Mouse (Mus musculus): ENCODE measurements at regions not wholly inside any gene's neighbourhood (a gene's known extent, or its start where the extent isn't known, plus 50 kb on each side); places are given as distances from the start of the nearest gene placed in this dataset.
"Not testable (repeated sequence)": the region's sequence is repeated elsewhere in the genome, so short reads cannot be mapped to it uniquely, and the experiment has no call there.

DNA sequence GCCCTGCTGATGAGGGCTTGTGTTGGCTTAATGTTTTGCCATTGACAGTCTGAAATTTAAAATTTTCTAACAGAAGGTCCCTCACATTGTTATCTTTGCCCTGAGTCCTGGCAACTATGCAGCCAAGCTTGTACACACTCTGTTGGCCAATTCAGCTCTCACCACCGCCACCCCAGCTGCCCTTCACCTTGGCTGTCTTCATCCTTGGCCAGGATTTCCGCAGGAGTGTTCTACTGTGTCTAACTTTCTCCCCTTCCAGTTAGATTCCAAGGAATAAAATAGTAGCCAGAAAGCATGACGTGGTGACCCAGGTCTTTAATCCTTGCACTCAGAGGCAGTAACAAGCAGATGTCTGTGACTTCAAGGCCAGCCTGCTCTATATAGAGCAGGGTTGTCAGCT lies 87.4 kb downstream of the 1700129C05Rik start:
- WGBS: 88% methylated on average over 3 of the region's 3 CpGs
- no peak for TF ChIP-seq POLR2A (IDR thresholded peaks at IDR 0.05; ENCODE audit: low read depth, low read length)
- no peak for TF ChIP-seq CTCF (IDR thresholded peaks at IDR 0.05; ENCODE audit: extremely low read depth, insufficient read depth, insufficient read length, insufficient replicate concordance)
- Histone ChIP-seq H3K4me1 (ENCODE audit: control insufficient read depth, insufficient read depth, insufficient read length) (no peaks in the 10 kb centered on the region), H3K36me3 (ENCODE audit: control insufficient read depth, insufficient read depth, low read length) (no peaks in the 10 kb centered on the region), H3K27ac (ENCODE audit: insufficient read depth, low read length) (no peak overlapping the region), H3K27me3 (ENCODE audit: control insufficient read depth, insufficient read depth, low read length) (no peaks in the 10 kb centered on the region), H3K4me3 (ENCODE audit: extremely low read depth, insufficient read depth, insufficient read length) (no peak overlapping the region)
- DNase-seq (ENCODE audit: low read depth in 1 of 2, low spot score in 2 of 2): no peak

DNA sequence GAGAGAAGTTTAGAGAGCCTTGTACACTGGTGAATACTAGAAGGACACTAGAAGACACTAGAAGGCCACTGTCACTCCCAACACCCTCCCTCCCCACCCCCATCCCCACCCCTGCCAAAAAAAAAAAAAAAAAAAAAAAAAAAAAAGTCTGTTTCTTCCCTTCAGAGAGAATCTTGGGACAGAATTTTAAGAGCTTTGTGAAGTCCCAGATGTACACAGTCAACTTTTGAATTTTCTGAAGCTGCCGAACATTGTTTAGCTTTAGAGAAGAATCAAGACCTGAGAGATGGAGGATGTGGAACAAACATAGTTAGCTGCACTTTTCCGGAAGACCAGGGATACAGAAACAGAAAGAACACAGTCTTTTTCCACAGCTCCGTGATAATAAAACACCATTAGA lies 90.3 kb downstream of the 1700129C05Rik start:
- Histone ChIP-seq H3K4me3 (ENCODE audit: extremely low read depth, insufficient read depth, insufficient read length) (no peak overlapping the region), H3K36me3 (ENCODE audit: control insufficient read depth, insufficient read depth, low read length) (no peaks in the 10 kb centered on the region), H3K4me1 (ENCODE audit: control insufficient read depth, insufficient read depth, insufficient read length) (no peaks in the 10 kb centered on the region), H3K27ac (ENCODE audit: insufficient read depth, low read length) (no peak overlapping the region), H3K27me3 (ENCODE audit: control insufficient read depth, insufficient read depth, low read length) (no peaks in the 10 kb centered on the region)
- DNase-seq (ENCODE audit: low read depth in 1 of 2, low spot score in 2 of 2): no peak
- 87% methylated on average over 3 of the region's 3 CpGs for WGBS
- TF ChIP-seq POLR2A (IDR thresholded peaks at IDR 0.05; ENCODE audit: low read depth, low read length) (no peak), CTCF (IDR thresholded peaks at IDR 0.05; ENCODE audit: extremely low read depth, insufficient read depth, insufficient read length, insufficient replicate concordance) (no peak)

DNA sequence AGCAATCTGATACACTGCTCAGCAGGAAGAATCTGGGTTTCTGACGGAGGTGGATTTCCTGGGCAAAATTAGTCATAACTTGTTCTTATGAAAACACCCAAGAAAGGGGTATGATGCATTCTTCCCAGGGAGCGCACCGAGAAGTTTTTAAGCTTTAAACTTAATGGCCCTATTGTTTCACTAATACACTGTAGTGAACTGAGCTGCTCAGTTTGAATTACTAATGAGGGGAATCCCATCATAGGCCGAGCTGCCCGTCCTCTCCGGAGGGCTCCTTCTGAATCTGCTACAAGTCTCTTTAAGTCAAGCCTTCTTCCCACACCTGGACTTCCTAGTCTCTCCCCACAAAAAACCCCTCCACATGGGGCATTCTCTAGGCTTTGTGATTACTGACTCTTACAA lies 91.2 kb downstream of the 1700129C05Rik start:
- Histone ChIP-seq H3K4me1 (ENCODE audit: control insufficient read depth, insufficient read depth, insufficient read length) (no peaks in the 10 kb centered on the region), H3K36me3 (ENCODE audit: control insufficient read depth, insufficient read depth, low read length) (no peaks in the 10 kb centered on the region), H3K4me3 (ENCODE audit: extremely low read depth, insufficient read depth, insufficient read length) (no peak overlapping the region), H3K27me3 (ENCODE audit: control insufficient read depth, insufficient read depth, low read length) (no peaks in the 10 kb centered on the region), H3K27ac (ENCODE audit: insufficient read depth, low read length) (no peak overlapping the region)
- TF ChIP-seq CTCF (IDR thresholded peaks at IDR 0.05; ENCODE audit: extremely low read depth, insufficient read depth, insufficient read length, insufficient replicate concordance): no peak
- WGBS: 58% methylated on average over 6 of the region's 6 CpGs
- no peak for DNase-seq (ENCODE audit: low read depth in 1 of 2, low spot score in 2 of 2)

DNA sequence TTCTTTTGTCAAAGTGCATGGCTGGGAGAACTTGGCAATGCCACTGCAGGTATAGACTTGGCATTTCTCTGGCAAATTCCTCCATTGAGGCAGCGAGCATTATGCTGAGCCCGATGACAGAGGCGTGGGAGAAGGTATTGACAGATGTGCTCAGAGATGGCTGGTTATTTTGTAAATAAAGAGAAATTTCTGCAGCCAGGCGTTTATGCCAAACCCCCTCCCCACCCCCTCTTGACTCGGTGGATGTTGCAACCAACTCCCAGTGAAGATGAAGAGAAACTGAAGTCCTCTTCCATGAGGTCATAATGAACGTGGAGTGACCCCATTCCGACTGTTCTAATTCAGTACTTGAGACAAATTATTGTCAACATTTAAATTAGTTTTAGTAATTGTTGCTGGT lies 97.0 kb downstream of the 1700129C05Rik start:
- no peaks in the 10 kb centered on the region for H3K4me1 ChIP-seq (ENCODE audit: control insufficient read depth, insufficient read depth, insufficient read length)

DNA sequence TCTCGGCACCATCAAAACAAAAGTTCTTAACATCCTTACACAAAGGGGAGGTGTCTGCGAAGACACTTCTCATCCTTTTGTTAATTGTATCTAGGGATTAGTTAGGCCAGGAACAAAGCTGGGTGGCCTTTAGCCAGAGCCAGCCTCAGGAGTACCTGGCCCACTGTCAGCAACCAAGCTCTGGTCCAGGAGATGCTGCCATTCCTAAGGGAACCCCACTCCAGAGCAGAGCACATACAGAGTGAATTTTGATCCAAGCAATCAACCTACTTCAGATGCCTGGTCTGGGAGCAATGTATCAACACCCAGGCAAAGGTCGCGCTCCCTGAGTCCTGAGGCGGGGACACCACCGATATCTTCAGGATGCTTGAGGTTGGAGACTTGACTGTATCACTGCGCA lies 97.5 kb downstream of the 1700129C05Rik start:
- 87% methylated on average over 7 of the region's 7 CpGs for WGBS
- no peak for TF ChIP-seq CTCF (IDR thresholded peaks at IDR 0.05; ENCODE audit: extremely low read depth, insufficient read depth, insufficient read length, insufficient replicate concordance)
- TF ChIP-seq POLR2A (IDR thresholded peaks at IDR 0.05; ENCODE audit: low read depth, low read length): no peak
- no peaks in the 10 kb centered on the region for H3K27me3 ChIP-seq (ENCODE audit: control insufficient read depth, insufficient read depth, low read length)
- no peak overlapping the region for H3K27ac ChIP-seq (ENCODE audit: insufficient read depth, low read length)
- no peak overlapping the region for H3K4me3 ChIP-seq (ENCODE audit: extremely low read depth, insufficient read depth, insufficient read length)
- no peaks in the 10 kb centered on the region for H3K4me1 ChIP-seq (ENCODE audit: control insufficient read depth, insufficient read depth, insufficient read length)
- no peak for DNase-seq (ENCODE audit: low read depth in 1 of 2, low spot score in 2 of 2)
- H3K36me3 ChIP-seq (ENCODE audit: control insufficient read depth, insufficient read depth, low read length): no peaks in the 10 kb centered on the region

More for the DNA sequence above, 97.0 kb downstream of the 1700129C05Rik start:
- Histone ChIP-seq H3K27me3 (ENCODE audit: control insufficient read depth, insufficient read depth, low read length) (no peaks in the 10 kb centered on the region), H3K4me3 (ENCODE audit: extremely low read depth, insufficient read depth, insufficient read length) (no peak overlapping the region), H3K36me3 (ENCODE audit: control insufficient read depth, insufficient read depth, low read length) (no peaks in the 10 kb centered on the region), H3K27ac (ENCODE audit: insufficient read depth, low read length) (no peak overlapping the region)
- 82% methylated on average over 7 of the region's 7 CpGs for WGBS
- no peak for TF ChIP-seq POLR2A (IDR thresholded peaks at IDR 0.05; ENCODE audit: low read depth, low read length)
- TF ChIP-seq CTCF (IDR thresholded peaks at IDR 0.05; ENCODE audit: extremely low read depth, insufficient read depth, insufficient read length, insufficient replicate concordance): no peak
- DNase-seq (ENCODE audit: low read depth in 1 of 2, low spot score in 2 of 2): no peak

DNA sequence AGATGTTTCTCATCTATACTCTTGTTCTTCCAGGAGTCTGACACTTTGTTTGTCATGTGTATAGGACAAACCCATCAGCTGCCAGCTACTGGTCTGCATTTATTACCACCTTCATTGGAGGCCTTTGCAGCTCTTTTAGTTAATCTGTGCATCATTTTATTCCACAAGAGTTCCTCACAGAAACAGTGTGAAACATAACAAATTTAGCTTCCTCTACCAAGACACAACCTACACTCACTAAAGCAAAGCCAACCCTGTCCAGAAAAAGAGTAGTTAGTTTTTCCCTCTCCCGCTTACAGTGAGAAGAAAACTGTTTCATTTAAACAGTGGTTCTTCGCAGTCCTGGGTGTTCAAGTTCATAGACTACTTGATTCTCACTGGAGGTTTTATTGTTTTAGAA lies 100.5 kb downstream of the 1700129C05Rik start:
- no peak overlapping the region for H3K4me3 ChIP-seq (ENCODE audit: extremely low read depth, insufficient read depth, insufficient read length)
- no peaks in the 10 kb centered on the region for H3K36me3 ChIP-seq (ENCODE audit: control insufficient read depth, insufficient read depth, low read length)
- no peak overlapping the region for H3K27ac ChIP-seq (ENCODE audit: insufficient read depth, low read length)
- DNase-seq (ENCODE audit: low read depth in 1 of 2, low spot score in 2 of 2): no peak
- 93% methylated on average over 2 of the region's 2 CpGs for WGBS
- H3K27me3 ChIP-seq (ENCODE audit: control insufficient read depth, insufficient read depth, low read length): no peaks in the 10 kb centered on the region
- TF ChIP-seq CTCF (IDR thresholded peaks at IDR 0.05; ENCODE audit: extremely low read depth, insufficient read depth, insufficient read length, insufficient replicate concordance) (no peak), POLR2A (IDR thresholded peaks at IDR 0.05; ENCODE audit: low read depth, low read length) (no peak)
- no peaks in the 10 kb centered on the region for H3K4me1 ChIP-seq (ENCODE audit: control insufficient read depth, insufficient read depth, insufficient read length)

DNA sequence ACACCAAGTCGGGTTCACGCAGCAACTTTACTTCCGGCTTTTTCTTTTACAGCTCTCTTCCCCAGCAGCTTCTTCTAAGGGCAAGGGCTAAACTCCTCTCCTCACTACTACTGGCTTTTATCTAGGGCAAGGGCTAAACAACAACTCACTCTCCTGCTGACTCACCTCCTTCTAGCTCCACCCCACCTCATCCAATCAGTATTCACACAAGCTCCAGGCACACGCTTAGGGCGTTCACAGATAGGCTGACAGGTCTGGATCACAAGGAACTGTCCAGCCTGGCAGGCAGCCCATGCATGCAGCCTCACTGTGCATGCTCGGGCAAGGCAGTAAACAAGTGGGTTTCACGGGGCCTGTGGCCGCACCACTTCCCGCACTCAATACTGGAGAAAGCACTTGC lies 116.9 kb downstream of the 1700129C05Rik start:
- not testable (repeated sequence) for H3K4me3 ChIP-seq (ENCODE audit: extremely low read depth, insufficient read depth, insufficient read length); H3K4me1 ChIP-seq (ENCODE audit: control insufficient read depth, insufficient read depth, insufficient read length); H3K36me3 ChIP-seq (ENCODE audit: control insufficient read depth, insufficient read depth, low read length); DNase-seq (ENCODE audit: low read depth in 1 of 2, low spot score in 2 of 2); H3K27me3 ChIP-seq (ENCODE audit: control insufficient read depth, insufficient read depth, low read length); H3K27ac ChIP-seq (ENCODE audit: insufficient read depth, low read length)
- 68% methylated on average over 9 of the region's 9 CpGs for WGBS

All from spleen, adult 2 months (tissue).